Mouse (Mus musculus) B cell, adult 2 months (primary cell): Measurements from ENCODE around the gene Gata2.
A peak's percentile ranks its signal among the peaks of the same experiment; 100 is the strongest.

ENCODE experiments used
- DNase-seq, 2 experiments: peaks; one replicate each; pipeline ENCODE4 v3.0.0; 2022

Gata2 gene

DNA sequence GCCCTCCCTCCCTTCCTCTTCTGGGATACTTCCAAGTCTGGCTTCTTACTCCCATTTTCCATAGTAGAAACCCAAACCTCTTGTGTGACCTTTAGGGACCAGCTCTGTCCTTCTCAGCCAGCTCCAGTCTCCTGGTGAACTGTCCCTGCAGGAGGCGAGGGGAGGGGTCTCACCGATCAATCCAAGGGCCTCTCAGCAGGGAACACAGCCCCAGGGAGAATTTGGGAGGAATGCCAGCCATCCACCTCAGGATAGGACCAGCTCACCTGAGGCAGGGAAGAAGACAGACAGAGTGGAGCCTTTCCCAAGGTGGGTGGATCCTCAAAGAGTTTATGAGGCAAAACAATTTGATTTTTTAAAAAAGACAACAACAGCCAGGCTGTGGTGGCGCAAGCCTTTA lies 16.5 kb downstream of the Gata2 start:
- no peak for DNase-seq

DNA sequence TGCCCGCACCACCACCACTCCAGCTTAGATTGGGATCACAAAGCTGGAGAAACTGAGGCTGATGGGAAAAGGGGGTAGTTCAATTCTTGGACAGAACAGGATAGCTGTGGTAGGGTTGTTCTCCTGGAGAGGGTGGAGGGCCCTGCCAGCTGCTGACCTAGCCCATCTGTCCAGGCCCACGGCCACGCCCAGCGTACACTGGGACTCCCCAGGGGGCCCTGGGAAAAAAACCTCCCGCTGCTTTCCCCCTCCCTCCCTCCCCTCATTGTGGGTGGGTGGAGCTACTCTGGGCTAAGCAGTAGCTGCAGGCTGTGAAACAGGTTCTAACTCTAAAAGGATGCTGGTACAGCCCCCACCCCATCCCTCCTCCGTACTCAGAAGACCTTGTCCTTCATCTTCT lies 22.1 kb downstream of the Gata2 start:
- no peak for DNase-seq

DNA sequence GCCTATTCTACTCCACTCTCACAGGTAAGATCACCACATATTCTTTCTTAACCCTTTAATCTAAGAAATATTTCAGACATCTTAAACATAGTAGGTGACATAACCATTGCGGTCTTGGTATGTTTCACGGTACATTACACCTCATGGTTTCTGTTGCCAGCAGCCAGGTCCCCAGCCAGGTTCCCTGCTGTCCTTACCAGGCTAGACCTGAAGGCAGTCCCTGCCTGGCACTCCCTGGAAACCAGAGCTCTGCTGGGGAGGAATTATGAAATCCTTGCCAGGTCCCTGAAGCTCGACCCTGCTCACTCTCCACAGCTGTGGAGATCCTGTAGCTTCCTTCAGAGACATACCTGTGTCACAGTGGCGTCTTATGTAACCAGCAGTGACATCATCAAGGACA lies 22.5 kb downstream of the Gata2 start:
- DNase-seq, result no peak

DNA sequence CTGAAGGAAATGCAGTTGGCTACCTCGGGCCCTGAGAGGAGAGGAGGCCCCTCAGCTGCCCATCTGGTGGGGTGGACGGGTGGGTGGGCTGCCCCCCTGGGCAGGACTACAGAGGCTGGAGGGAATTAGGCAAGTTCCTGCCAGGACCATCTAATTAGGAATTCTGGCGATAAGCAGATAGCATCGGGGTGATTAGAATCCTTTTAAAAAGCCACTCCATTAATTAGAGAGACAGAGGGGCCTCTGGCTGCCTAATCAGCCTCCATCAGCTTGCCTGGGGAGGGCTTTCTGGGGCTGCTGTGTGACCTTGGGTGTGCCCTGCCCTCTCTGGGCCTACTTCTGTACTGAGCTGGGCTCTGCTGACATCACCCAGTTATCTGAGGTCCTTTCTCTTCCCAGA lies 25.4 kb downstream of the Gata2 start:
- no peak for DNase-seq

DNA sequence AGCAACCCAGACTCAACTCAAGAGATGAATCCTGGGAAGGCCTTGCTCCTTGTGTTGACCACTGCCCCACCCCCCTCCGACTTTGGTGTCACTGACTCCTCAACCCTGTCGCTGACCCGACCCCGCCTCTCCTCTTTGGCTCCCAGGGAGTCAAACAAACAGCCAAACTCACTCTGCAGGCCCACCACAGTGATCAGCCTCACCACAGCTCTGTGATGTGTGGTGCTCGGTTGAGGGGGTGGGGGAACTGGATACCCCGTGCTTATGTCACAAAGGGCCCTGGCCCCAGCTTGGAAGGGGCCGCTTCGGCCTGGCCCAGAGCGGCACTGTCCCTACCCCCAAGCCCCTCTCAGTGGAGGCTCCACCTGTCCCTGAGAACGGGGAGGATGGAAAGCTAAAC lies 28.3 kb downstream of the Gata2 start, which contains the start of gene Dnajb8:
TSS of gene Dnajb8 (plus strand) at position 301 of the 400 bp plus-strand sequence.
- DNase-seq, result no peak

DNA sequence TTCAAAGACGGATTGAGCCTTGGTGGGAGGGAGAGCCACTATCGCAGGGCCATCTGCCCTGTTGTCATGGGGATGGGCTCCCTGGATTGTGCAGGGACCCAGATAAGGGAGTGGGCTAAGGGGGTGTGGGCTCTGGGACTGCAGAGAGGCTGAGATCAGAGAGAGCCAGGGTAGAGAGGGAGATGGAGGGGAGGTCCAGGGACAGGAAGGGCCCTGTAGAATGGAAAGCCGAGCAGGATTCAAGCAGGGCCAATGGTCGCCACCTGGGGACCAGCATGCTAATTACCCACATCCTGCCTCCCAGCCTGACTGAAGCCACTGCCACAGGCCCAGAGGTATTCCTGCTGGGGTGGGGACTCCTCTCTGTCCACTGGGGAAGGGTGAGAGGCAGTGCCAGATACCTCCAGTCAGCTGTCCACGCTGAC lies 32.9 kb downstream of the Gata2 start:
- DNase-seq, result no peak

DNA sequence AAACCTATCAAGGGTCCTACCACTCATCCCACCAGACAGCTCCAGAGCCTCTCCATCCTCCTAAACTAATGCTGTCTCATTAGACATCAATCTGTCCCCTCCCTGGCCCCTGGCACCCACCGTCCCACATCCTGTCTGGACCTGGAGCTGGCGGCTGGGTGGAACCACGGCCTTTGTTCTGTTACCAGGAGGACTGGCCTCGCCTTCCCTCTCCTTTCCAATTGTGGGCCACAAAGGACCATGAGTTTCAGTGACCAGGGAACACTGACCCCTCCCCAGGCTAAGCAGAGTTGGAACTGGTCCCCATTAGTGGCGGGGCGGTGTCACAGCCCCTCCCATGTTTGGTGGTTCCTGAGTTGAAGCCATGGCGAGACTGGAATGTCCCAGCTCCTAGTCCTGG lies 33.8 kb downstream of the Gata2 start:
- no peak for DNase-seq

DNA sequence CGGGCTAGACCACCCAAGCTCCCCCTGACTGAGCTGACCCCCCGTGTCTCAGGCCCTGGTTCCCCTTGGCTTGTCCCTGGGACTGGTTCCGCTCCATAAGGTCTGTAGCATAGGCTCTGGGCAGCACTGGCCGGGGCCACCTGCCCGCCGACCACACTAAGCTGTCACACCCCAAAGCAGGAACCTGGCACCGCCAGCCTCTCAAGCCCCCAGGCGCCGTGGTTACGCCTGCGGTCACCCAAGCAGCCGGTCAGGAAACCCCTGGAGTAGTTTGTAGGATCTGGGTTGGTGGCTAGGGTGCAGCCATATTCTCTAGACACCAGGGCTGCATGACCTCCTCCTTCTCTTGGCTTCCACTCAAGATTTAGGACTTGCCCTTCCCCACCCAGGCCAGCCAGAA lies 35.5 kb downstream of the Gata2 start:
- no peak for DNase-seq

DNA sequence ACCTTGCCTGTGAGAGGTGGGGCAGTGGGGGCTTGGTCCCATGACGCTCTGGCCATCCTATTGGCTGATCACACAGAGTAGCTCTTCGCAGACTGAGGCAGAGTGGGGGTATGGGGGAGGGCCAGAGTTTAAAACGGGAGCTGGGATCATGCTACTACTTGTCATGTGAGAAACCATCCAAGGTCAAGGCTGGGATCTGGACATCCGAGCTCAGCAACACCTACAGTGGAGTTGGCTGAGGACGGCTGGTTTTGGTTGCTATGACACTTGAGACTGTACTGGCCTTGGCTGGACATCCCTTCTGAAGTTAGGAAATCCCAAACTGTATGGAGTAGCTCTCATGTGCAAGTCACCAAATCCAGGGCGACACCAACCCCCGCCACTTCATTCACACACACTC lies 38.1 kb downstream of the Gata2 start:
- DNase-seq, result no peak

DNA sequence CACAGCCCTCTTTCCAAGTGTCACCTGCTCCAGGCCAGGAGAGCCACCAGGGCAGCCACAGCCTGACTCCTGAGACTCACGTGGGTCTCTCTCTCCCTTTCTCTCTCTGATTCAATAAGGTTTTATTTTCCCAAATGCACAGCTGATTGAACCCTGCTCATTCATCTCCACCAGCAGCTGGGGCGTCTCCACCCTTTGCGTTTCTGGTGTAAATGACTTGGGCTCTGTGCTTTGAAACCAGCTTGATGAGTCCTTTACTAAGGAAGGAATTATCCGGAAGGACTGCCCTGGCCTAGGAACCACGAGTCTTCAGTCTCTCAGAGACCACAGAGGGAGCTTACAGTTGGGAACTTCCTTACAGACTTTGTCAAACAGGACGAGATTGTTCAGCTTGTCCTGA lies 38.5 kb downstream of the Gata2 start:
- no peak for DNase-seq

DNA sequence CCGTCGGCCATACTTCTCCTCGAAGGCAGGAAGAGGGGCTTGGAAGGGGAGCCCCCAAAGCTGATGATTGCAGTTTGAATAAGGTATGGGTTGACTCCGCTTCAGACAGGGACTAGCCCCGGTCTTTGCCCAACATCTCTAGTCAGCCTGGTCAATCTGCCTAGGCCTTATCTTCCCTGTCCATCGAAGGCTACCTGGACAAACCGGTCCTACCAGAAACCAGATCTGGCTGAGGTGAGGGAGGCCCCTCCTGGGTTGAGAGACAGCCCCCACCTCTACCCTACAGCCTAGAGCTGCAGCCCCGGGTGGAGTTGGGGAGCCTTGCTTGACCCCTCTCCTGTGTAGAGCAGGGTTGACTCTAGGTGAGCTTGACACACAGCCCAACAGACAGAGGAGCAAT lies 40.3 kb downstream of the Gata2 start:
- no peak for DNase-seq

DNA sequence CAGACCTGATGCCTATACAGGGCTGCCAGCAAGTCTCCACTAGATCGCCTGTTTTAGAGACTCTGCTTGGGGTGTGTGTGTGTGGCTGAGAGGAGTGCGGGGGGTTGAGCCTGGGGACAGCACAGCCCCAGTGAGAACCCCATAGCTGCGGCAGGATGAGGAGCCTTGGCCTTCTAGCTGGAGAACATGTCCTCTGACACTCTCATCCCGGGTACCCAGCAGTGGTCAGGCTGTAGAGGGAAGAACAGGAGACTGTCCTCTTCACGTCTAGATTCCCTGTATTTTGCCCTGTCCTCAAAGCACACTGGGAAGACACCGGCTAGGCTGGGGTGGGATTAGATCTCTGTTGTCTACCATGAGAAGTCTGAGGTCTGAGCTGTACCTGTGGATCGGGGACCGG lies 41.8 kb downstream of the Gata2 start:
- DNase-seq, result no peak

DNA sequence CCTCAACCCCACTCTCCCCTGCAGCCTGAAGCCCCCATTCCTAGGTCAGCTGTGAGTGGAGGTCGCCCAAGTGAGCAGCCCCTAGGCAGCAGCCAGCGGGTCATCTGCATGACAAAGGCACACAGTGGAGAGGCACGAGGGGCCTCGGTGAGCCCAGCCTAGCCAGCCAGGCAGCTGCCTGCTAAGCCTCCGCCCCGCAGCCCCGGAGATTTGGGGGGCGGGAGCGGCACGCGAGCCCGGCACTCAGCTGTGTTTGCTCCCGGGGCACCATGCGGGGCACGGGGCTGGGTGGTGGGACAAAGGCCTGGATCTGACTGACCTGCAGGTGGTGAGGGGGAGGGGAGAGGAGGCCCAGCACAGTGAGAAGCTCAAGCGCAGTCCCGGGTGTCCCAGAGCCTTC lies 42.3 kb downstream of the Gata2 start:
- DNase-seq, result no peak

DNA sequence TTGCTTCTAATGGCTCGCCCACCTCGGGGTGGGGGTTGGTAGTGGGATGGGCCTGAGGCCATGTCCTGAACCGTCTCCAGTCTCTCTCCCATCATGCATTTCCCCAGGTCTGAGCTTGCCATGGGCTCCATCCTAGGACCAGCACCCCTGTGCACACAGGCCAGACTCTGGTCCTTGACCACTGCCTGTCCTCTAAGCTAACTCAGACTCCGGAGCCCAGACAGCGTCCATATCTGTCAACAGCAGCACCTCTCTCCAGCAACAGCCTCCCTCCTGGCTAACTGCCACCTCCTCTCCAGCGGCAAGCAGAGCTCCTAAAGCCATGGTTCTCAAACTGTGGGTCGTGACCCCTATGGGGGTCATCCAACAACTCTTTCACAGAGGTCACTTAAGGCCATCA lies 42.8 kb downstream of the Gata2 start:
- DNase-seq, result no peak

DNA sequence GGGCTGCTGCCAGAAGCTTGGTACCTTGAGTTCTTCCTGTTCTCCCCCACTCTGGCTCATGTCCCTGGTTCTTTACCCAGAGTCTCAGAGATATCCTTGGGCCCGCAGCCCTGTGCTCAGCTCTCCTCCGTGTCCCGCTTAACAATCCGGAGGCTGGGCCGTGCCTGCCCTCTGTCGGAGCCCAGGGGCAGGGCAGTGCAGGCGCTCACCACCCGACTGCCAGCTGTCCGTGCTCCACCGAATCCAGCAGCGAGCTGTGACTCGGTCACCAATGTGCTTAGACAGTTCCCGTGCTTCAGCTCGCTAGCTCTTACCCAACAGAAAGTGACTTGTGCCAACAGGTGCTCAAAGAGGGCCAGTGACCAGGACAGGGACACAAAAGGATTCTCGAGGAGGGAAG lies 48.9 kb downstream of the Gata2 start:
- DNase-seq, result peak; percentile 9 to 21

DNA sequence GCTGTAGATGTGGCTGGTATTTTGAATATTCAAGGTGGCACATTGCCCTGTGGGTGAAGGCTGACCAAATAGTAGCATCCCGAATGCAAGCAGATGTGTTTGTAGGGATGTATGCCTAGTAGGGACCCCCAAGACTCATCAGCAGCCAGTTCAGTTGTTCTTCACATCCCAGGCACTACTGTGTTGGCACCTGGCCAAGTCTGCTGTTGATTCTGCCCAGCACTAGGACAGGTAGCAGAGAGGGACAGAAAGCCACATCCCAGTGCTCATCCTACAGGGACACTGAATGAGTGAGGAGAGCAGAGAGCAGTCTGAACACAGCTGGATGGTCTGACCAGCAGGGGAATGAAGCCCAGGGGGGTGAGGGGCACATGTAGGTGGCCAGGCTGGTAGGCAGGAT lies 55.5 kb downstream of the Gata2 start:
- DNase-seq, result no peak

DNA sequence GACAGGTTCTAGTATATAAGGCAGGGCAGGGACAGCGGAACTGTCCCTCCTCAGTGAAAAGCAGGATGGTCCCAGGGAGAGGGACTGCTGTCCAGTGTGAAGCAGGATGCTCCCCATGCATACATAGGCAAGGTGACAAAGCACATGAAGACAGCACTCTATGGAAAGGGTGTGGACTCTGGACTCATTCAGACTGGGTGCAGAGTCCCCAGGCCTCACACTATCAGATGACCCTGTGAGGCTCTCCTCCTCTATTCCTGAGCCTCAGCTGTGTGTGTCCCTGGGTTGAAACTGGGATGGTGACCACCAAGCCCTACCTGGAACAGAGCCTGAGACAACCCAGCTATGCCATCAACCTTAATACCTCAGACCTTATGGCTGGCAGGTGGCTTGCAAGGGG lies 57.7 kb downstream of the Gata2 start:
- no peak for DNase-seq

DNA sequence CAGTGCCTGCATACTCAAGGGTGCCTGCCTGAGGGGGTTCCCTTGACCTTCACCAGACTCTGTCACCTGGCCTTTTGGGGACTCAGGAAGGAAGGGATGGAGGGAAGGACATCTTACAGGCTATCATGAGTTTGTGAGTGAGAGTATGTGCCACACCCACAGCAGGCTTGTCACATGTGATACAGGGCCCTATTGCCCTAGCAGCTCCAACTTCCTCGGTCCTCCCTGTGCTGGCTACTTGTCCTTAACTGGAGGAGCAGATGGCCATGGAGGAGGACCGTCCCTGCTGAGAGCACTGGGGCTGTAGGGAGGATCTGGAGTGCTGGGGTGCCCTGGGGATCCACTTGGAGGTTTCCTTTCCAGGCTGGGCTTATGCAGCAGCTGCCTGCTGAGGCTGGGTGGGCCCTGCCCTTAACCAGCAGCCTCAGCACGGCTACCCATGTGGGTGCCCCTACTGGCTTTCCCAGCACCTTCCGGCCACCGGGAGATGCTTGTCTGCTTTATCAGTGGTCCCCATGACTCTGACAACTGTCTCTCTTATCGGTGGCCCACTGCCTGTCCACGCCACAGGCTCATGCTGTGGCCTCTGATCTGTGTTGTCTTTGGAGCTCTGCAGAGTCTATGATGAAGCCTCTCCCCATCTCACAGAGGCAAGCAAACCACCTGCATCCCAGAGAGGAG lies 58.2 kb downstream of the Gata2 start:
- no peak for DNase-seq

DNA sequence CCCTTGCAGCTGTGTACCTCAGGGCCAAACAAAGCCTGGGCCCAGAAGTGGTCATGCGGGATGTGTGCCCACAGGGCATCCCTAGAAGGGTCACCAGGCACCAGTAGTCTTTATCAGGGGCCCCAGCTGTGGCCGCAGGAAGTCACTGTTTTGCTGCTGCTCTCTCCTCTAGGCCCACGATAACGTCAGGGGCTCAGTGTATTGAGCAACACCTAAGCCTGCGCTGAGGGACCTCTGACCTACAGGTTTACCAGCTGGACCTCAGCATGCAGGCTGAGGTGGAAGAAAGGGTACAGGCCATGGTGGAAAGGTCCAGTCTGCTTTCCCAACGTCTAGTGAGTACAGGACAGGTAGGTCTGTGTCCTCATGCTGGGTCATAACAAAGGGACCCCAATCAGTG lies 60.4 kb downstream of the Gata2 start:
- DNase-seq, result no peak

DNA sequence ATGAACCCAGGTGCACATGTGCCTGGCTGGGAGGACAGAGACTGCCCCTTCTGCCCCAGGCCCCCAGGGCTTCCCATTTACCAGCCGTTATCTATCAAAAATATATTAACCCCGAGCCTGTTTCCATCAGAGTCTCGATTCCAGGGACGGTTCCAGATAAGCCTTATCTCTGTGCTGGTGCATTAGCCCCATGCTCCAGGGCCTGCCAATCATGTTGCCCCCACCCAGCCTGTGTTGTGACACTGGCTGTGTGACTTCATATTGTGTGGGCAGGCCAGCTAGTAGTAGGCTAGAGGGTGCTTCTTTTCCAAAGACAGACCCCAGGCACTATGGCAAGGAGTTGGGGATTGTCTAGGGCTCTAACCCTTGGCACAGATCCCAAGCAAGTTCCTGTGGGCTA lies 61.7 kb downstream of the Gata2 start:
- DNase-seq, result no peak
